Mouse (Mus musculus) midbrain, embryonic 14.5 days (tissue): ENCODE results near the gene Hnrnpa3. TPM values are rescaled to one million over a fixed set of nuclear protein-coding genes. Genes with fewer than 3 reads are reported as not detected.
A peak's percentile ranks its signal among the peaks of the same experiment; 100 is the strongest.

Experiments used
- ATAC-seq: fragments of 200-750 bp; cut with Nextera tagmentation; 2 replicates; pipeline ENCODE4 v1.8.0; 2017; ENCODE audit warnings: moderate number of reproducible peaks, moderate library complexity; ENCODE audit not compliant: low FRiP score, low TSS enrichment
- DNase-seq: peaks from one replicate; pipeline ENCODE4 v3.0.0-alpha.2; 2015
- H3K27ac ChIP-seq: fragments of 300-500 bp; sonication (generic); replicated peaks from 2 replicates; pipeline ENCODE4 v1.5.1; 2014; ENCODE audit warnings: mild to moderate bottlenecking, low read depth, low read length, moderate library complexity
- H3K27me3 ChIP-seq: fragments of 300-500 bp; sonication (generic); 2 replicates; pipeline ENCODE4 v1.6.1; 2014; ENCODE audit warnings: low read length, control low read depth, mixed read lengths; ENCODE audit not compliant: control insufficient read depth, insufficient read depth
- H3K36me3 ChIP-seq: fragments of 300-500 bp; sonication (generic); 2 replicates; pipeline ENCODE4 v1.6.1; 2014; ENCODE audit warnings: low read length, control low read depth; ENCODE audit not compliant: control insufficient read depth, insufficient read depth
- H3K4me1 ChIP-seq: fragments of 300-500 bp; sonication (generic); 2 replicates; pipeline ENCODE4 v1.6.1; 2014; ENCODE audit warnings: mild to moderate bottlenecking, antibody characterized with exemption, low read length, control low read depth; ENCODE audit not compliant: control insufficient read depth, insufficient read depth
- H3K4me2 ChIP-seq: fragments of 300-500 bp; sonication (generic); 2 replicates; pipeline ENCODE4 v1.6.1; 2014; ENCODE audit warnings: mild to moderate bottlenecking, low read length, moderate library complexity
- H3K4me3 ChIP-seq: fragments of 300-500 bp; sonication (generic); replicated peaks from 2 replicates; pipeline ENCODE4 v1.5.1; 2014; ENCODE audit warnings: low read depth, low read length
- H3K9ac ChIP-seq: fragments of 300-500 bp; sonication (generic); replicated peaks from 2 replicates; pipeline ENCODE4 v1.6.1; 2014; ENCODE audit warnings: mild to moderate bottlenecking, low read length, moderate library complexity
- H3K9me3 ChIP-seq: fragments of 300-500 bp; sonication (generic); 2 replicates; pipeline ENCODE4 v1.6.1; 2016; ENCODE audit warnings: low read length, control low read depth, mixed read lengths; ENCODE audit not compliant: control insufficient read depth
- WGBS: fragments of 180-500 bp; shearing (Covaris S2); extraction: QIAGEN DNeasy Blood & Tissue Kit; methylation state at CpG from one replicate; pipeline ENCODE4 v1.1.7; 2014; 5-methylcytosine and 5-hydroxymethylcytosine counted together
- polyA plus RNA-seq: library from polyadenylated mRNA; unstranded; fragments of >200 nt; fragmentation: Nextera tagmentation; extraction: Ambion mirVana; gene quantifications from 2 replicates; pipeline ENCODE4 v1.2.1, GENCODE M21; 2014

The Hnrnpa3 gene
- polyA plus RNA-seq, 1 experiment from 2014 or later: 176 TPM

GRCm38 (mm10) chr2:75701207-75701606 lies 42.1 kb downstream of the Hnrnpa3 start:
- DNase-seq: no peak

DNA sequence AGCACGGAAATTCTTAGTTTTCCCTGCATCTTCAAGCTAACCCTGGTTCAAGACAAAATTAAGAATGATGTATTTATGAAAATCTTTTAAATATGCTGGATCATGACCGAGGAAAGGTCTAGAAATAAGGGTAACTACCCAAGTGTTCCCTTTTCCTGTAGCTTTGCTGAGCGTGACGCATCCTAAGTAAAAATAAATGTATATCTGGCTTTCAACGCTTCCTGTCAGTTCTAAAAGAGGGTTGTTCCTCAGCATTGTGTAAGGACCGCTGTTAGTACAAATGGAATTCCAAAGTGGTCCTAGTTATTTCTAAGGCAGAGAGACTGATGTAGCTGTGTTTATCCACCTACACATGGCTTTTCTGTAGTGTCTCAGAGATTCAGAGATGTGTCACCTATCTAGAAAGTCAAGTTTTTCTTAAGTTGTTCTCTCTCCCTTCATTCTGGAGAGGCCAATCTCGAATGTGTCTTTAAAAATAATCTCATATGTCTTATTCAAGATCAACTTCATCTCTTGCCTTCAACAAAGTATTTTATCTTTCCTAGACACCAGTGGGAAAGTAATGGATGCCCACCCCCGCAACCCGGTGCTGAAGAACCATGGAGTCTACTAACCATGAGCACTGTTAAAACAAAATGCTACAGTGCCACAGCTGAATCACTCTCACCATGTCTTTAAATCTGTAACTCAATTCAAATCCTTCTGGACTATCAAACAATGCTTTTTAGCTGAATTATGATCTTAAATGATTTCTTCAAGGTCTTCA lies 42.9 kb downstream of the Hnrnpa3 start:
- peak overlapping the region; percentile 79 for H3K4me2 ChIP-seq
- DNase-seq (no peak), ATAC-seq (no peak)
- H3K36me3 ChIP-seq: no peaks in the 10 kb centered on the region
- H3K9me3 ChIP-seq: no peaks in the 10 kb centered on the region
- WGBS: 86% methylated on average over 9 of the region's 9 CpGs
- no peaks in the 10 kb centered on the region for H3K27me3 ChIP-seq
- H3K9ac ChIP-seq: no peak overlapping the region
- H3K4me3 ChIP-seq: no peak overlapping the region
- H3K4me1 ChIP-seq: peaks cover 10% of the 10 kb centered on the region; the same call in 1 of the 2 replicates
- no peak overlapping the region for H3K27ac ChIP-seq

More at GRCm38 (mm10) chr2:75701207-75701606, 42.1 kb downstream of the Hnrnpa3 start:
- Histone ChIP-seq H3K9me3 (no peaks in the 10 kb centered on the region), H3K4me3 (no peak overlapping the region), H3K4me2 (no peak overlapping the region), H3K36me3 (no peaks in the 10 kb centered on the region), H3K27me3 (no peaks in the 10 kb centered on the region), H3K4me1 (peaks cover 10% of the 10 kb centered on the region; the same call in 1 of the 2 replicates), H3K27ac (no peak overlapping the region), H3K9ac (no peak overlapping the region)
- no peak for ATAC-seq
- WGBS: 85% methylated on average over 3 of the region's 3 CpGs

DNA sequence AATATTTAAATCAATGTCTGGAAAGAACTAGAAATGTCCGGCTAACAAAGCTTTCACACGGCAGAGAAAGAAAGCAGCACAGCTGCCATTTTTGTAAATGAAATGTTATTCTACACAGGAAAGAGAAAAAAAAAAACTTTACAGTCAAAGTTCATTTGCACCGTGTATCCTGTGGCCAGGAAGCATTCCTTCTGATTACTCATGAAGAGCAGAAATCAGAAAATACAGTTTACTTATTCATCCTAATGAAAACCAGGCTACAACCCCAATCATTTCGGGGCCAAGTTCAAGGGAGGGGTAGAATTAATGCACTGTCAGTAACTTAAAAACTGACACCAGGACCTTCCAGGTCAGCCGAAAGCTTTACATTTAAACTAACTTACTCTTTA lies 43.5 kb downstream of the Hnrnpa3 start:
- DNase-seq (no peak), ATAC-seq (no peak)
- H3K9ac ChIP-seq: no peak overlapping the region
- H3K4me1 ChIP-seq: peaks cover 10% of the 10 kb centered on the region; the same call in 1 of the 2 replicates
- H3K27ac ChIP-seq: no peak overlapping the region
- no peaks in the 10 kb centered on the region for H3K27me3 ChIP-seq
- 28% methylated on average over 5 of the region's 5 CpGs for WGBS
- peak overlapping the region; percentile 49; the same call in 1 of the 2 replicates for H3K4me3 ChIP-seq
- H3K36me3 ChIP-seq: no peaks in the 10 kb centered on the region
- no peaks in the 10 kb centered on the region for H3K9me3 ChIP-seq
- H3K4me2 ChIP-seq: peak overlapping the region; percentile 79

DNA sequence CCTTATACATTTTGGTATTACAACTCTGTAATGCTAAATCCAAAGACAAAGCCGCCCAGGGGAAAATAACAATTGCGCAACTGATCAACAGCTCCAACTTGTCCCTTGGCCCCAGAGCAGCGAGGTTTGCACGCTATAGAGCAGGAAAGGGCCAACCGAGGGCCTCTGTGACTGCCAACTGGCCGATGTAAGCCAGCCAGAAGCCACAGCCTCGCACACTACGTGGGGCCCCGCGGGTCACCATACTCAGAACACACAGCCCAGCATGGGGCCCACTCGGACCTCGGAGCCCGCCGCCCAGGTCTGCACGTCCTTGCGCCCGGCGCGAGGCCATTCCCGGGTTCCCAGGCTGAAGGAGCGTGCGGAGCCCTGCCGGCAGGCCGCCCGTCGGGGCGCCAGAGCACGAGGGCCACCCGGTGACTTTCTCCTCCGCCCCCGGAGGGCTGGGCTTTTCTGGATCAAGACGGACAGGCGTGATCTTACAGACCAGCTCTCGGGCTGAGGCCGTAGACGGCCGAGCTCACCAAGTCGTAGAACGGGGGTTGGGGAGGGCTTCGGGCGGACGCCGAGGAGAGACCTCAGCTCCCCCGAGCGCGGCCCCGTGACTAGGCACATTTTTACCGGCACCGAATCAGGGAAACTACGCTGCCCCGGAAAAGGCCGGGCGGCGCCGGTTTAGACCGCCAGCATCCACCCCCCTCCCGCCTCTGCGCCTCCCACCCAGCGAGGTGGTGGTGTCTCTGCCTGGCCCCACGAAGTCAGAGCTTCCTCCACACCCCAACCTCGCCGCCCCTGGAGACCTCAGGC lies 44.5 kb downstream of the Hnrnpa3 start:
- Histone ChIP-seq H3K9ac (peak overlapping the region; percentile 55), H3K27ac (peak overlapping the region; percentile 78), H3K27me3 (no peaks in the 10 kb centered on the region), H3K4me3 (peak overlapping the region; percentile 49), H3K9me3 (no peaks in the 10 kb centered on the region), H3K4me1 (peaks cover 8% of the 10 kb centered on the region; the same call in 1 of the 2 replicates), H3K4me2 (peak overlapping the region; percentile 79), H3K36me3 (no peaks in the 10 kb centered on the region)
- under 1% methylated on average over 61 of the region's 62 CpGs for WGBS
- DNase-seq (peak; percentile 95), ATAC-seq (peak; percentile 90)

DNA sequence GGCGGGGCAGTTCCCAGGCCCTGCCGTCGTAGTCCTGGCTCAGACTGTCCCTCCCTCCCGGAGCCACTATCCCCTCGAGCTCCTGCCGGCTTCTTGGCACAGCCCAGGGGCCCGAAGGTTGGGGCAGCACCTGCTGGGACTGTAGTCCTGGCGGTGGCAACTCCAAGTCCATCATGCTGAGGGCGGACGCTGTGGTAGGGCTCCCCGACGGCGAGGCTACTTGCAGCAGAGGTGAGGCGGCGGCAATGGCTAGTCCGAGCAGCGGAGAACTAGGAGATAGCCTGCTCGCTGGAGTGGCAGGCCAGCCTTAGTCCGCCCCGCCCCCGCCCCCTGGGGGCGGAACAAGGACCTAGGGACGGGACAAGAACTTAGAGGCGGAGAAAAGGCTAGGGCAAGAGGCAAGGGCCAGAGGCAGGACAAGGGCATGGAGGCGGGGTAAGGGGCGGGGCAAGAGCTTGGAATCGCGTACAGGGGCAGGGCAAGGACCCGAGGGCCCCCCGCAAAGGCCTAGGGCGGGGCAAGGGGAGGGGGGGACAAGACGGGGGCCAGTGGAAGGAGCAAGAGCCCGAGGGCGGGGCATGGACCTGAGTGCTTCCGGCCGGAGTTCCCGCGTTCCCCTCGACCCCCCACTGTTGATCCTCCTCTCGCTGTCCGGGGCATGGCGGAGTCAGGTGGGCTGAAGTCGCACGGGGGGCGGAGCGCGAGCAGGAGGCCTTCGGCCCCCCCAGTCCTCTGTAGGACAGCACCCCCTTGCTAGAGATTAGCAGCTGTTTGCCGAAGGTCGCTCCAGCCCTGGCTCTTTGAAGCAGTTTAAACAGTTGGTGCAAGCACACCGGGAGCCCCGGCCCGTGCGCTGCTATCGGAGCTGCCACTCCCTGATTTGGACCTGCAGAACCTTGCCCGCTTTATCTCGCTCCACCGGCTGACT lies 45.4 kb downstream of the Hnrnpa3 start, which contains the start of gene Nfe2l2:
TSS of gene Nfe2l2 (minus strand) at position 408 of the 928 bp plus-strand sequence.
- under 1% methylated on average over 57 of the region's 58 CpGs for WGBS

GRCm38 (mm10) chr2:75705162-75705752 lies 46.2 kb downstream of the Hnrnpa3 start:
- Histone ChIP-seq H3K4me2 (peak overlapping the region; percentile 79), H3K9ac (peak overlapping the region; percentile 55), H3K27ac (no peak overlapping the region), H3K27me3 (no peaks in the 10 kb centered on the region), H3K9me3 (no peaks in the 10 kb centered on the region), H3K36me3 (no peaks in the 10 kb centered on the region), H3K4me1 (peaks cover 5% of the 10 kb centered on the region; the same call in 1 of the 2 replicates), H3K4me3 (peak overlapping the region; percentile 49)
- no peak for ATAC-seq
- DNase-seq: peak; percentile 29
- WGBS: 33% methylated on average over 19 of the region's 19 CpGs

More for the DNA sequence above, 45.4 kb downstream of the Hnrnpa3 start, which contains the start of gene Nfe2l2:
- H3K9me3 ChIP-seq: no peaks in the 10 kb centered on the region
- peak within 1 kb of the TSS; percentile 49 for H3K4me3 ChIP-seq
- H3K27me3 ChIP-seq: no peaks in the 10 kb centered on the region
- peaks cover 8% of the 10 kb centered on the region; the same call in 1 of the 2 replicates for H3K4me1 ChIP-seq
- peak; percentile 79 for ATAC-seq
- H3K27ac ChIP-seq: peak within 1 kb of the TSS; percentile 78
- H3K36me3 ChIP-seq: no peaks in the 10 kb centered on the region
- peak within 1 kb of the TSS; percentile 55 for H3K9ac ChIP-seq
- DNase-seq: peak; percentile 83
- peak within 1 kb of the TSS; percentile 79 for H3K4me2 ChIP-seq

DNA sequence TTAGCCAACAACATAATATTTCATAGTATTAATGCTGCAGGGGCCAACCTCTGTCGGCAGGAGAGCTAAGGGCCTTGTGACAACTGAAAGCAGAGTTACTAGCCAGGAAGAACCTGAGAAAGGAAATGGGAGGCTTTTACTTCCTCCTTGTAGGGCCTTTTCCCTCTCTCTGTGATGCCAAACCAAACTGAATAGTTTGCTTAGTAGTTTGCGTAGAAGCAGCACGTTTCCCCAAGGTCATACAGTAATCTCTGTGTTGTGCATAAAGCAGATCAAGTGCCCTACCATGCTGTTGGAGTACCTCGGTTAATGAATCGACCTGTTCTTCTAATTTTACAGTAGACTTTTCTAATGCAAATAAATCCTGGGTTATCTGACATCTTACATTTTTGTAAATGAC lies 47.4 kb downstream of the Hnrnpa3 start:
- DNase-seq (no peak), ATAC-seq (no peak)
- H3K4me2 ChIP-seq: no peak overlapping the region
- no peak overlapping the region for H3K9ac ChIP-seq
- H3K27ac ChIP-seq: no peak overlapping the region
- peaks cover 5% of the 10 kb centered on the region; the same call in 1 of the 2 replicates for H3K4me1 ChIP-seq
- 55% methylated on average over 5 of the region's 5 CpGs for WGBS
- H3K9me3 ChIP-seq: no peaks in the 10 kb centered on the region
- H3K4me3 ChIP-seq: no peak overlapping the region
- no peaks in the 10 kb centered on the region for H3K36me3 ChIP-seq
- no peaks in the 10 kb centered on the region for H3K27me3 ChIP-seq
